Mouse (Mus musculus) liver, embryonic 14.5 days (tissue): ENCODE measurements at regions not wholly inside any gene's neighbourhood (a gene's known extent, or its start where the extent isn't known, plus 50 kb on each side); places are given as distances from the start of the nearest gene placed in this dataset.

Experiments
- ATAC-seq: fragments of 200-750 bp; cut with Nextera tagmentation; 2 replicates; pipeline ENCODE4 v1.8.0; 2017; ENCODE audit warnings: moderate number of reproducible peaks, mild to moderate bottlenecking, moderate library complexity; ENCODE audit not compliant: insufficient read depth
- DNase-seq, 3 experiments: peaks; one replicate each; pipeline ENCODE4 v3.0.0-alpha.2; 2012 to 2013; ENCODE audit warnings: low read depth in 3 of 3, low spot score in 3 of 3
- H3K27ac ChIP-seq: fragments of 300-500 bp; sonication (generic); 2 replicates; pipeline ENCODE4 v1.5.1; 2014; ENCODE audit warnings: moderate library complexity, mild to moderate bottlenecking, control low read depth, inconsistent platforms
- H3K27me3 ChIP-seq: fragments of 300-500 bp; sonication (generic); 2 replicates; pipeline ENCODE4 v1.6.1; 2014; ENCODE audit warnings: mild to moderate bottlenecking, low read length, moderate library complexity; ENCODE audit not compliant: control insufficient read depth, insufficient read depth
- H3K36me3 ChIP-seq: fragments of 300-500 bp; sonication (generic); replicated peaks from 2 replicates; pipeline ENCODE4 v1.6.1; 2014; ENCODE audit warnings: low read depth; ENCODE audit not compliant: control insufficient read depth, insufficient read depth
- H3K4me1 ChIP-seq, 2 experiments: fragments of 200-500 bp in 1 of 2; fragments of 300-500 bp in 1 of 2; sonication (generic) in 1 of 2; replicated peaks; 2 replicates each; pipeline ENCODE4 v1.6.1; 2012 to 2014; ENCODE audit warnings: antibody characterized with exemption in 1 of 2, inconsistent platforms in 1 of 2, low read length in 1 of 2; ENCODE audit not compliant: control insufficient read depth in 2 of 2, insufficient read depth in 2 of 2
- H3K4me2 ChIP-seq: fragments of 300-500 bp; sonication (generic); 2 replicates; pipeline ENCODE4 v1.6.1; 2014; ENCODE audit warnings: low read depth, mild to moderate bottlenecking, control low read depth, moderate library complexity
- H3K4me3 ChIP-seq, 2 experiments: fragments of 200-500 bp in 1 of 2; fragments of 300-500 bp in 1 of 2; sonication (generic) in 1 of 2; 2 replicates each; pipeline ENCODE4 v1.5.1; 2012 to 2014; ENCODE audit warnings: low read depth in 2 of 2, low read length in 2 of 2, mild to moderate bottlenecking in 2 of 2, control low read depth in 1 of 2, inconsistent platforms in 1 of 2, moderate library complexity in 1 of 2; ENCODE audit not compliant: insufficient read depth in 1 of 2
- H3K9ac ChIP-seq: fragments of 300-500 bp; sonication (generic); replicated peaks from 2 replicates; pipeline ENCODE4 v1.6.1; 2014; ENCODE audit warnings: mild to moderate bottlenecking, control low read depth, moderate library complexity
- H3K9me3 ChIP-seq: fragments of 300-500 bp; sonication (generic); 2 replicates; pipeline ENCODE4 v1.6.1; 2016; ENCODE audit warnings: low read length, mixed read lengths; ENCODE audit not compliant: control insufficient read depth
- CTCF ChIP-seq: IDR thresholded peaks from 2 replicates; pipeline ENCODE4 v1.5.1; 2016; ENCODE audit warnings: antibody characterized with exemption, low read depth, control low read depth
- EP300 ChIP-seq: IDR thresholded peaks from 2 replicates; pipeline ENCODE4 v1.6.1; 2016; ENCODE audit warnings: antibody characterized with exemption, low read depth
- WGBS: fragments of 180-500 bp; shearing (Covaris S2); extraction: QIAGEN DNeasy Blood & Tissue Kit; methylation state at CpG from one replicate; pipeline ENCODE4 v1.1.7; 2014; ENCODE audit not compliant: insufficient replicate concordance; 5-methylcytosine and 5-hydroxymethylcytosine counted together

DNA sequence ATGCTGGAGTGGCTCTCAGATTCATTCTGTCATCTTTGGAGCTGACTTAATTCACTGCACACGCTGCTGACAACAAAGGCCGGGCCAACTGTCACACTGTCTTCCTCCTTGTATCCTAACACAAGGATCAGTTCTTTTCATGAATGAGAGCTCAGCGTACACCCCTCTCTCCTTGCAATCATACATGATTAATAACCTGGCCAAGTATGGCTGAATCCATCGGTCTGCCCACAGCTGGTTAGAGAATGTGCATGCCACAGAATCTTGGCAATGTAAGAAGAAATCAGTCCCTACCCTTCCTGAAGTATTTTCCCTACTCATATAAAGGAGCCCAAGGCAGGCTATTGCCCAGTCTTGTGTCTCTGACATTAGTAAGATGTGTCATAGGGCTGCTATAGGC lies 387.4 kb upstream of the Clint1 start:
- DNase-seq: no peak
- no peaks in the 10 kb centered on the region for H3K4me1 ChIP-seq
- no peak for TF ChIP-seq CTCF
- no peak for TF ChIP-seq EP300
- no peak overlapping the region for H3K9ac ChIP-seq
- ATAC-seq: no peak
- no peak overlapping the region for H3K4me3 ChIP-seq
- no peak overlapping the region for H3K27ac ChIP-seq
- H3K36me3 ChIP-seq: no peaks in the 10 kb centered on the region
- H3K9me3 ChIP-seq: no peaks in the 10 kb centered on the region
- 60% methylated on average over 4 of the region's 4 CpGs for WGBS
- H3K4me2 ChIP-seq: no peak overlapping the region
- H3K27me3 ChIP-seq: no peaks in the 10 kb centered on the region

DNA sequence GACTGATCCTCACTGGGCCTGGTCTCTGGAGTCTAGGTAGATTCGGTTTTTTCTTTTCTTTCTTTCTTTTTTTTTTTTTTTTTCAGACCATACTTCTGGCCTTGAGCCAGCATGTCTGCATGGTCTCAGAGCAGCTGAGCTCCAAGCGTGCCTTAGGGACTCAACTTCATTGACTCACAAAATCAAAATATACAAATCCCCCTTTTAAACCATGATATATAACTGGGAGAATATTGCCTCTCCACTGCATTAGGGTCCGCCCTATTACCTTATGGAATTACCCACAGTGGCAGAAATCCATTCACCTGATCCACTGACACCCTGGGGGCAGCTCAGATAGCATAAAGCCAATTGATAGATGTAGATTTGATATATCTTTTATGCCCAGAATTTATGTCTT lies 385.5 kb upstream of the Clint1 start:
- no peaks in the 10 kb centered on the region for H3K4me1 ChIP-seq
- WGBS: 47% methylated on average over 3 of the region's 3 CpGs
- H3K27me3 ChIP-seq: no peaks in the 10 kb centered on the region
- no peak for TF ChIP-seq EP300
- TF ChIP-seq CTCF: no peak
- no peak overlapping the region for H3K9ac ChIP-seq
- no peak overlapping the region for H3K27ac ChIP-seq
- H3K36me3 ChIP-seq: no peaks in the 10 kb centered on the region
- H3K4me3 ChIP-seq: no peak overlapping the region
- H3K9me3 ChIP-seq: no peaks in the 10 kb centered on the region
- no peak for DNase-seq
- ATAC-seq: no peak
- no peak overlapping the region for H3K4me2 ChIP-seq

GRCm38 (mm10) chr11:45472171-45472570 lies 379.7 kb upstream of the Clint1 start:
- H3K9me3 ChIP-seq: no peaks in the 10 kb centered on the region
- H3K4me1 ChIP-seq: no peaks in the 10 kb centered on the region
- no peaks in the 10 kb centered on the region for H3K36me3 ChIP-seq
- no peaks in the 10 kb centered on the region for H3K27me3 ChIP-seq
- no peak overlapping the region for H3K9ac ChIP-seq
- H3K27ac ChIP-seq: no peak overlapping the region
- no peak for ATAC-seq
- 58% methylated on average over 5 of the region's 5 CpGs for WGBS
- no peak overlapping the region for H3K4me2 ChIP-seq
- DNase-seq: no peak
- no peak overlapping the region for H3K4me3 ChIP-seq
- TF ChIP-seq CTCF: no peak
- TF ChIP-seq EP300: no peak

DNA sequence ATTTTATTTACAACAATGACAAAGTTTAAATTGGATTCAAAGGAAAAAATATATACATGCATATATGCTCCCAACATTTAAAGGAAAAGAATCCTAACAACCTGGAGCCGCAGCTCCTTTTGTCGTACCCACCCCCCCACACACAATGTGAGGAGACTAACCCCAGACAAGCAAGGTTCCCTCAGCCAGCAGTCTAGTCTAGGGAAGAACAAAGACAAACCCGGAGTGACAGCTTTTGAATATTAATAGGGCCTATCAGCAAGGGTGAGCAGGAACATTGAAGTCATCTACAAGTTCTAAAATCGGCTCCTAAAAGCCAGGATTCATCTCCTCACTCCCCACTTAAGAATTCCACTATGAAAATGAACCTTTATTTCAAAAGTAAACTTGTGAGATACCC lies 374.9 kb upstream of the Clint1 start:
- Histone ChIP-seq H3K4me3 (no peak overlapping the region), H3K27ac (no peak overlapping the region), H3K4me1 (no peaks in the 10 kb centered on the region), H3K27me3 (no peaks in the 10 kb centered on the region), H3K9me3 (no peaks in the 10 kb centered on the region), H3K4me2 (no peak overlapping the region), H3K36me3 (no peaks in the 10 kb centered on the region), H3K9ac (no peak overlapping the region)
- ATAC-seq (no peak), DNase-seq (no peak)
- TF ChIP-seq CTCF (no peak), EP300 (no peak)
- 47% methylated on average over 4 of the region's 4 CpGs for WGBS

DNA sequence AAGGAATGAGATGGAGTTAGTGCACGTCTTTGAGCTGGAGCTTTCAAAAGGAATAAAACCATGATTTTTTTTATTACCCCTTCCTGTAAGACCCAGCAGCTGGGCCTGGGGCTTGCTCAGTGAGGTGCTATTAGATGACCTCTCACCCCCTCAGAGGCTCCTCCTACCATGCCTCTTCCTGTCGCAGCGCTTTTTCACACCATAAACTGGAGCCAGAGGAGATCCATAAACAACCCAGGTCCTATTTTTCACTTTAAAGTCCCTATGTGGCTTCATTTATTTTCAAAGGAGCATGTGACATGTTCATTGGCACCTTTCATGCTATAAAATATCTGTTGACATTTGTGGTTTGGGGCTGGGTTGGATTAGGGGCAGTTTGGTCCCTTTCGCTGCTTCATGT lies 365.9 kb upstream of the Clint1 start:
- ATAC-seq (no peak), DNase-seq (no peak)
- no peak overlapping the region for H3K4me2 ChIP-seq
- no peak overlapping the region for H3K27ac ChIP-seq
- H3K9ac ChIP-seq: no peak overlapping the region
- H3K4me1 ChIP-seq: no peaks in the 10 kb centered on the region
- 56% methylated on average over 4 of the region's 4 CpGs for WGBS
- no peak for TF ChIP-seq EP300
- TF ChIP-seq CTCF: no peak
- no peaks in the 10 kb centered on the region for H3K36me3 ChIP-seq
- no peaks in the 10 kb centered on the region for H3K27me3 ChIP-seq
- no peak overlapping the region for H3K4me3 ChIP-seq
- H3K9me3 ChIP-seq: no peaks in the 10 kb centered on the region
